Mouse (Mus musculus): ENCODE data around the gene Gm2a.

DNA sequence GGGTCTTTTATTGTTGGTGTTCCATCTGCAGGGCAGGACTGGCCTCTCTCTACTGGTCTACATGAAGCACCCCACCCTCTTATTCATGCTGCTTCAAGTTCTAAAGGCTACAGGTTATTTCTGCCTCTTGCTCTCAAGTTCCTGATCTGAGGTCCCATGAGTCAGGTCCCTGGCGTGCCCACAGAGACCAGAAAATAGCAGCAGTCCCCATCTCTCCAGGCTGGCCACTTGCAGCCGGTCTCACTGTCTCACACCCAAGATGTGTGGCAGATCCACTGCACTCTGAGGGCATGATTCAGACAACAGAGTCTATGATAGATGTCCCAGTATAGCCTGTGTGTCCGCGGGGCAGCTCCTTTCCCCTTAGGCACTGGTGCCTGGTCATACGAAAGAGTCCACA lies 37.1 kb upstream of the Gm2a start:
- TF ChIP-seq CTCF (IDR thresholded peaks at IDR 0.05) (no peak), EP300 (IDR thresholded peaks at IDR 0.05) (no peak)
